Mouse (Mus musculus): ENCODE results near the gene Arpc1b. TPM values are rescaled to one million over a fixed set of nuclear protein-coding genes. Genes with fewer than 3 reads are reported as not detected.
A peak's percentile ranks its signal among the peaks of the same experiment; 100 is the strongest.

Arpc1b gene
- total RNA-seq (2014; rRNA removed) (30.9 and 61.0 TPM in 2 replicates), polyA plus RNA-seq (2012; rRNA removed) (93.8 and 137 TPM in 2 replicates)

- WGBS: under 1% methylated on average over 48 of the region's 53 CpGs
- Histone ChIP-seq H3K36me3 (ENCODE audit: control insufficient read depth, insufficient read depth, low read length) (no peaks in the 10 kb centered on the region), H3K9ac (ENCODE audit: low read depth, low read length) (peak within 1 kb of the TSS; percentile 84), H3K4me3 (ENCODE audit: insufficient read depth, low read depth, low read length) (peak within 1 kb of the TSS; percentile 86), H3K27me3 (ENCODE audit: control insufficient read depth, insufficient read depth, low read length) (no peaks in the 10 kb centered on the region), H3K4me1 (ENCODE audit: control insufficient read depth, insufficient read depth, low read length) (peaks cover 2% of the 10 kb centered on the region; the same call in 1 of the 2 replicates), H3K27ac (replicated peaks; ENCODE audit: insufficient read depth, low read depth, low read length) (peak within 1 kb of the TSS; percentile 41; the same call in 1 of the 2 replicates), H3K79me2 (ENCODE audit: control insufficient read depth, insufficient read depth, low read length) (peaks cover 5% of the 10 kb centered on the region; the same call in 1 of the 2 replicates)
- peak; percentile 36 for DNase-seq (ENCODE audit: extremely low read depth, low read depth, low spot score)
- no peak for TF ChIP-seq CTCF (IDR thresholded peaks at IDR 0.05; ENCODE audit: low read depth, low read length)
- peak; percentile 54; the same call in 1 of the 2 replicates for TF ChIP-seq POLR2A (IDR thresholded peaks at IDR 0.05; ENCODE audit: extremely low read depth, insufficient read depth, low read length)
Observed at GRCm38 (mm10) chr5:145114071-145114605, at the start of gene Arpc1b. Gene Arpc1b (plus strand): TSS chr5:145114215.

GRCm38 (mm10) chr5:145064765-145065340 is 49.2 kb upstream of the Arpc1b start:
- H3K36me3 ChIP-seq (ENCODE audit: control insufficient read depth, insufficient read depth, low read length): no peaks in the 10 kb centered on the region
- DNase-seq (ENCODE audit: extremely low read depth, low read depth, low spot score): no peak
- H3K9ac ChIP-seq (ENCODE audit: low read depth, low read length): no peak overlapping the region
- H3K27ac ChIP-seq (replicated peaks; ENCODE audit: insufficient read depth, low read depth, low read length): no peak overlapping the region
- 93% methylated on average over 1 of the region's 1 CpGs for WGBS
- TF ChIP-seq POLR2A (IDR thresholded peaks at IDR 0.05; ENCODE audit: extremely low read depth, insufficient read depth, low read length): no peak
- no peak for TF ChIP-seq CTCF (IDR thresholded peaks at IDR 0.05; ENCODE audit: low read depth, low read length)
- no peaks in the 10 kb centered on the region for H3K27me3 ChIP-seq (ENCODE audit: control insufficient read depth, insufficient read depth, low read length)
- no peaks in the 10 kb centered on the region for H3K4me1 ChIP-seq (ENCODE audit: control insufficient read depth, insufficient read depth, low read length)
- H3K4me3 ChIP-seq (ENCODE audit: insufficient read depth, low read depth, low read length): no peak overlapping the region
- H3K79me2 ChIP-seq (ENCODE audit: control insufficient read depth, insufficient read depth, low read length): no peaks in the 10 kb centered on the region

- 59% methylated on average over 3 of the region's 3 CpGs for WGBS
- no peak for DNase-seq (ENCODE audit: extremely low read depth, low read depth, low spot score)
- TF ChIP-seq CTCF (IDR thresholded peaks at IDR 0.05; ENCODE audit: low read depth, low read length): no peak
- no peak for TF ChIP-seq POLR2A (IDR thresholded peaks at IDR 0.05; ENCODE audit: extremely low read depth, insufficient read depth, low read length)
- Histone ChIP-seq H3K4me1 (ENCODE audit: control insufficient read depth, insufficient read depth, low read length) (no peaks in the 10 kb centered on the region), H3K4me3 (ENCODE audit: insufficient read depth, low read depth, low read length) (no peak overlapping the region), H3K36me3 (ENCODE audit: control insufficient read depth, insufficient read depth, low read length) (no peaks in the 10 kb centered on the region), H3K79me2 (ENCODE audit: control insufficient read depth, insufficient read depth, low read length) (no peaks in the 10 kb centered on the region), H3K27me3 (ENCODE audit: control insufficient read depth, insufficient read depth, low read length) (no peaks in the 10 kb centered on the region), H3K27ac (replicated peaks; ENCODE audit: insufficient read depth, low read depth, low read length) (no peak overlapping the region), H3K9ac (ENCODE audit: low read depth, low read length) (no peak overlapping the region)
Observed at GRCm38 (mm10) chr5:145068863-145069262, 45.2 kb upstream of the Arpc1b start.

- peak; percentile 37 for DNase-seq (ENCODE audit: extremely low read depth, low read depth, low spot score)
- no peak overlapping the region for H3K9ac ChIP-seq (ENCODE audit: low read depth, low read length)
- WGBS: 1% methylated on average over 5 of the region's 5 CpGs
- TF ChIP-seq CTCF (IDR thresholded peaks at IDR 0.05; ENCODE audit: low read depth, low read length): peak; percentile 75
- no peak for TF ChIP-seq POLR2A (IDR thresholded peaks at IDR 0.05; ENCODE audit: extremely low read depth, insufficient read depth, low read length)
- no peaks in the 10 kb centered on the region for H3K27me3 ChIP-seq (ENCODE audit: control insufficient read depth, insufficient read depth, low read length)
- no peak overlapping the region for H3K27ac ChIP-seq (replicated peaks; ENCODE audit: insufficient read depth, low read depth, low read length)
- no peaks in the 10 kb centered on the region for H3K36me3 ChIP-seq (ENCODE audit: control insufficient read depth, insufficient read depth, low read length)
- H3K4me1 ChIP-seq (ENCODE audit: control insufficient read depth, insufficient read depth, low read length): no peaks in the 10 kb centered on the region
- no peaks in the 10 kb centered on the region for H3K79me2 ChIP-seq (ENCODE audit: control insufficient read depth, insufficient read depth, low read length)
- no peak overlapping the region for H3K4me3 ChIP-seq (ENCODE audit: insufficient read depth, low read depth, low read length)
Observed at GRCm38 (mm10) chr5:145069707-145070106, 44.3 kb upstream of the Arpc1b start.

- H3K4me1 ChIP-seq (ENCODE audit: control insufficient read depth, insufficient read depth, low read length): no peaks in the 10 kb centered on the region
- 71% methylated on average over 6 of the region's 6 CpGs for WGBS
- no peak for DNase-seq (ENCODE audit: extremely low read depth, low read depth, low spot score)
Observed at GRCm38 (mm10) chr5:145071342-145071741, 42.7 kb upstream of the Arpc1b start.

GRCm38 (mm10) chr5:145075081-145075480 is 38.9 kb upstream of the Arpc1b start:
- WGBS: 65% methylated on average over 3 of the region's 3 CpGs
- no peak for TF ChIP-seq CTCF (IDR thresholded peaks at IDR 0.05; ENCODE audit: low read depth, low read length)
- TF ChIP-seq POLR2A (IDR thresholded peaks at IDR 0.05; ENCODE audit: extremely low read depth, insufficient read depth, low read length): no peak
- no peaks in the 10 kb centered on the region for H3K4me1 ChIP-seq (ENCODE audit: control insufficient read depth, insufficient read depth, low read length)

More at GRCm38 (mm10) chr5:145071342-145071741, 42.7 kb upstream of the Arpc1b start:
- Histone ChIP-seq H3K36me3 (ENCODE audit: control insufficient read depth, insufficient read depth, low read length) (no peaks in the 10 kb centered on the region), H3K4me3 (ENCODE audit: insufficient read depth, low read depth, low read length) (no peak overlapping the region), H3K27me3 (ENCODE audit: control insufficient read depth, insufficient read depth, low read length) (no peaks in the 10 kb centered on the region), H3K79me2 (ENCODE audit: control insufficient read depth, insufficient read depth, low read length) (no peaks in the 10 kb centered on the region), H3K27ac (replicated peaks; ENCODE audit: insufficient read depth, low read depth, low read length) (no peak overlapping the region), H3K9ac (ENCODE audit: low read depth, low read length) (no peak overlapping the region)
- TF ChIP-seq POLR2A (IDR thresholded peaks at IDR 0.05; ENCODE audit: extremely low read depth, insufficient read depth, low read length) (no peak), CTCF (IDR thresholded peaks at IDR 0.05; ENCODE audit: low read depth, low read length) (0 out of 2 replicates have a peak, but pooled peaks have one; percentile 8)

More at GRCm38 (mm10) chr5:145075081-145075480, 38.9 kb upstream of the Arpc1b start:
- DNase-seq (ENCODE audit: extremely low read depth, low read depth, low spot score): no peak
- Histone ChIP-seq H3K36me3 (ENCODE audit: control insufficient read depth, insufficient read depth, low read length) (no peaks in the 10 kb centered on the region), H3K27me3 (ENCODE audit: control insufficient read depth, insufficient read depth, low read length) (no peaks in the 10 kb centered on the region), H3K4me3 (ENCODE audit: insufficient read depth, low read depth, low read length) (no peak overlapping the region), H3K79me2 (ENCODE audit: control insufficient read depth, insufficient read depth, low read length) (no peaks in the 10 kb centered on the region), H3K9ac (ENCODE audit: low read depth, low read length) (no peak overlapping the region), H3K27ac (replicated peaks; ENCODE audit: insufficient read depth, low read depth, low read length) (no peak overlapping the region)
